Mouse (Mus musculus) myocyte (in vitro differentiated cells): Measurements from ENCODE around the gene Rdh16f2.

Experiments used
- MYOG ChIP-seq, 3 experiments: IDR thresholded peaks; one replicate each; pipeline ENCODE4 v1.6.1; 2011; ENCODE audit warnings: control low read depth in 2 of 3, low read depth in 2 of 3, mild to moderate bottlenecking in 2 of 3; ENCODE audit not compliant: insufficient read length in 2 of 3, control insufficient read depth in 1 of 3, insufficient read depth in 1 of 3
- POLR2AphosphoS2 ChIP-seq: IDR thresholded peaks from one replicate; pipeline ENCODE4 v1.6.1; 2011; ENCODE audit warnings: low read depth, control low read depth; ENCODE audit not compliant: insufficient read length
- TCF12 ChIP-seq: IDR thresholded peaks from one replicate; pipeline ENCODE4 v1.6.1; 2011; ENCODE audit warnings: mild to moderate bottlenecking, control low read depth; ENCODE audit not compliant: poor library complexity, insufficient read depth, severe bottlenecking

DNA sequence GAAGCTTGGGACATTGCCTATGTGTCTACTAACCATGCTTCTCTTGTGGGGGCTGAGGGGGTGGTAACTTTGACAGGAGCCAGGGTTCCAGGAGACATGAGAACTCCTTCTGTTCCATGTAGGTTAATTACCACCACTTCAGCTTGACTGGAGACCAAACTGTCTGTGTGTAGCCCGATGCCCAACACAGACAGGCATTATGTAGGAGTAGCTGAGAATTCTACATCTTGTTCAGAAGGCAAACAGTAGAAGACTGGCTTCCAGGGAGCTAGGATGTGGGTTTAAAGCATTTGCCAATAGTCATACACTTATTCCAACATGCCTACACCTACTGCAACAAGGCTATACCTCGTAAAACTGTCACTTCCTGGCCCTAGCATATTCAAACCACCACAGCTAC is 27.7 kb upstream of the Rdh16f2 start:
- TF ChIP-seq TCF12 (no peak), MYOG (IDR thresholded peaks at IDR 0.05; ENCODE audit: control insufficient read depth in 1 of 3, insufficient read depth in 1 of 3, insufficient read length in 2 of 3, low read depth in 2 of 3) (no peak), POLR2AphosphoS2 (no peak)
